Mouse (Mus musculus): Measurements from ENCODE around the gene Gpr37l1. TPM values are rescaled to one million over a fixed set of nuclear protein-coding genes. Genes with fewer than 3 reads are reported as not detected.

The Gpr37l1 gene
- polyA plus RNA-seq, 1 experiment from 2014 or later = 2.7 TPM

- Histone ChIP-seq H3K9ac (ENCODE audit: low read depth, low read length) (peak overlapping the region; percentile 96), H3K4me1 (ENCODE audit: control insufficient read depth, insufficient read depth, low read length) (peaks cover 32% of the 10 kb centered on the region), H3K27me3 (ENCODE audit: control insufficient read depth, insufficient read depth, low read depth, low read length) (no peaks in the 10 kb centered on the region), H3K9me3 (replicated peaks; ENCODE audit: control insufficient read depth, low read length, poor library complexity, severe bottlenecking) (no peaks in the 10 kb centered on the region), H3K4me3 (ENCODE audit: low read depth, low read length) (peak overlapping the region; percentile 85), H3K27ac (ENCODE audit: low read length) (peak overlapping the region; percentile 95), H3K36me3 (ENCODE audit: control insufficient read depth, insufficient read depth, low read length) (no peaks in the 10 kb centered on the region), H3K4me2 (ENCODE audit: low read length) (peak overlapping the region; percentile 84)
- 0% methylated on average over 68 of the region's 69 CpGs for WGBS
- ATAC-seq = peak; percentile 75
These were observed 20.4 kb downstream of the Gpr37l1 start for GRCm38 (mm10) chr1:135146946-135147701.

- Histone ChIP-seq H3K4me1 (ENCODE audit: control insufficient read depth, insufficient read depth, low read length) (peaks cover 28% of the 10 kb centered on the region), H3K9ac (ENCODE audit: low read depth, low read length) (peak within 1 kb of the TSS; percentile 96), H3K27ac (ENCODE audit: low read length) (peak within 1 kb of the TSS; percentile 95), H3K36me3 (ENCODE audit: control insufficient read depth, insufficient read depth, low read length) (no peaks in the 10 kb centered on the region), H3K27me3 (ENCODE audit: control insufficient read depth, insufficient read depth, low read depth, low read length) (no peaks in the 10 kb centered on the region), H3K4me2 (ENCODE audit: low read length) (peak within 1 kb of the TSS; percentile 84), H3K9me3 (replicated peaks; ENCODE audit: control insufficient read depth, low read length, poor library complexity, severe bottlenecking) (no peaks in the 10 kb centered on the region), H3K4me3 (ENCODE audit: low read depth, low read length) (peak within 1 kb of the TSS; percentile 85)
- WGBS = under 1% methylated on average over 68 of the region's 78 CpGs
- ATAC-seq = peak; percentile 77
These were observed 21.2 kb downstream of the Gpr37l1 start, which contains the start of gene Arl8a for GRCm38 (mm10) chr1:135146077-135146945. Gene Arl8a (plus strand): TSS chr1:135146824.

- ATAC-seq = no peak
- Histone ChIP-seq H3K36me3 (ENCODE audit: control insufficient read depth, insufficient read depth, low read length) (no peaks in the 10 kb centered on the region), H3K4me2 (ENCODE audit: low read length) (no peak overlapping the region), H3K27ac (ENCODE audit: low read length) (no peak overlapping the region), H3K4me1 (ENCODE audit: control insufficient read depth, insufficient read depth, low read length) (peaks cover 13% of the 10 kb centered on the region), H3K9me3 (replicated peaks; ENCODE audit: control insufficient read depth, low read length, poor library complexity, severe bottlenecking) (no peaks in the 10 kb centered on the region), H3K4me3 (ENCODE audit: low read depth, low read length) (no peak overlapping the region), H3K9ac (ENCODE audit: low read depth, low read length) (no peak overlapping the region), H3K27me3 (ENCODE audit: control insufficient read depth, insufficient read depth, low read depth, low read length) (no peaks in the 10 kb centered on the region)
- WGBS = 92% methylated on average over 2 of the region's 2 CpGs
These were observed 23.5 kb downstream of the Gpr37l1 start for GRCm38 (mm10) chr1:135143940-135144339.

DNA sequence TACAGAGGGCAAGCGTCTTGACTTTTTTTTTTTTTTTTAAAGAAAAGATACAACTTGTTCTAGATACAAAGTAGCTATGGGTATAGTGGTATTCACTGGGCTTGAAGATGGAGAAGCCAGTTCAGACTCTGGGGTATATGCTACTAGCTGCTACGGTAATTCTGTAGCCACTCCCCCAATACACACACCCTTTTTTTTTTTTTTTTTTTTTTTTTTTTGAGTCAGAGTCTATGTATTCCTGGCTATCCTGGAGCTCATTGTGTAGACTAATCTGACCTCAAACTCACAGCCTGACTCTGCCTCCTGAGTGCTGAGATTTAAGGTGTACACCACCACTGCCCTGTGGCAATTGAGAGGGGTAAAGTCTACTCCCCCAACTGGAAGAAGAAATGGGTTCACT, 25.0 kb downstream of the Gpr37l1 start:
- Histone ChIP-seq H3K9me3 (replicated peaks; ENCODE audit: control insufficient read depth, low read length, poor library complexity, severe bottlenecking) (no peaks in the 10 kb centered on the region), H3K4me2 (ENCODE audit: low read length) (no peak overlapping the region), H3K36me3 (ENCODE audit: control insufficient read depth, insufficient read depth, low read length) (no peaks in the 10 kb centered on the region), H3K4me3 (ENCODE audit: low read depth, low read length) (no peak overlapping the region), H3K4me1 (ENCODE audit: control insufficient read depth, insufficient read depth, low read length) (peaks cover 5% of the 10 kb centered on the region), H3K27me3 (ENCODE audit: control insufficient read depth, insufficient read depth, low read depth, low read length) (no peaks in the 10 kb centered on the region), H3K9ac (ENCODE audit: low read depth, low read length) (no peak overlapping the region), H3K27ac (ENCODE audit: low read length) (no peak overlapping the region)
- ATAC-seq = no peak
- WGBS = 74% methylated on average over 2 of the region's 2 CpGs

DNA sequence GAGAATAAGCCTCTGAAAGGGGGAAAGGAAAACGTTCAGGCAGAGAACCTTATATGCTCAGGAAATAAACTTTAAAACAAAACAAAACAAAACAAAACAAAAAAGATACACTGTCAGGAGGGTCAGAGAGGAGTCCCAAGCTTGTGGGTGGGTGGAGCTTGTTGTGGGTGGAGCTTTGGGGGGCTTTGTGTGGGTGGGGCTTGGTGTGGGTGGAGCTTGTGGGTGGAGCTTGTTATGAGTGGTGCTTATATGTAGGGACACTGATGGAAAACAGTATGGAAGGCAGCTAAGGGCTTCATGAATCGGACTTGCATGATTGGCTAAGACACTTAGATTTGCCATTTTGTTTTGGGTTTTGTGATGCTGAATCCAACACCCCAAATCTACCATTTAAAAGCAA, 27.6 kb downstream of the Gpr37l1 start:
- no peak overlapping the region for H3K4me2 ChIP-seq (ENCODE audit: low read length)
- H3K9me3 ChIP-seq (replicated peaks; ENCODE audit: control insufficient read depth, low read length, poor library complexity, severe bottlenecking) = no peaks in the 10 kb centered on the region
- no peak overlapping the region for H3K27ac ChIP-seq (ENCODE audit: low read length)
- no peaks in the 10 kb centered on the region for H3K4me1 ChIP-seq (ENCODE audit: control insufficient read depth, insufficient read depth, low read length)
- H3K27me3 ChIP-seq (ENCODE audit: control insufficient read depth, insufficient read depth, low read depth, low read length) = no peaks in the 10 kb centered on the region
- 74% methylated on average over 2 of the region's 2 CpGs for WGBS
- ATAC-seq = no peak
- H3K9ac ChIP-seq (ENCODE audit: low read depth, low read length) = no peak overlapping the region
- H3K4me3 ChIP-seq (ENCODE audit: low read depth, low read length) = no peak overlapping the region
- H3K36me3 ChIP-seq (ENCODE audit: control insufficient read depth, insufficient read depth, low read length) = no peaks in the 10 kb centered on the region

DNA sequence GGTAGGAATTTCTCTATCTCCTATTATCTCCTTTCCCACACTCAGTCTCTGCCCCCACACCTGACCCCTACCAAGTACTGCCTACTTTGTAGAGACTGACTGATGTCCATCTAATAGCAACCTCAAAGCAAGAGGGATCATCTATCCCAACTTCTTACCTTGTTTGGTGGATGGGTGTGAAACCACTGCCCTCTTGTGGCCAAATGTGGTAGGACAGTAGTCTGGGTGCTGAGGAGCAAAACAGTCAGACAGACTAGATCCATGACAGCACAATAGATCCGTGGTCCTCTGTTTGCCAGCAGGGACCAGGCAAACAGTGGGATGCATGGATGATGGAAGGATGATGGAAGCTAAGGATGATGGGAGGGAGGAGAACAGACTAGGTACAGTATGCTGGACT, 31.0 kb downstream of the Gpr37l1 start:
- Histone ChIP-seq H3K4me2 (ENCODE audit: low read length) (no peak overlapping the region), H3K9me3 (replicated peaks; ENCODE audit: control insufficient read depth, low read length, poor library complexity, severe bottlenecking) (no peaks in the 10 kb centered on the region), H3K36me3 (ENCODE audit: control insufficient read depth, insufficient read depth, low read length) (no peaks in the 10 kb centered on the region), H3K9ac (ENCODE audit: low read depth, low read length) (no peak overlapping the region), H3K4me1 (ENCODE audit: control insufficient read depth, insufficient read depth, low read length) (no peaks in the 10 kb centered on the region), H3K27ac (ENCODE audit: low read length) (no peak overlapping the region), H3K4me3 (ENCODE audit: low read depth, low read length) (no peak overlapping the region), H3K27me3 (ENCODE audit: control insufficient read depth, insufficient read depth, low read depth, low read length) (no peaks in the 10 kb centered on the region)
- WGBS = 0% methylated on average over 1 of the region's 1 CpGs
- peak; percentile 50 for ATAC-seq

GRCm38 (mm10) chr1:135135111-135135787, 32.2 kb downstream of the Gpr37l1 start:
- H3K9me3 ChIP-seq (replicated peaks; ENCODE audit: control insufficient read depth, low read length, poor library complexity, severe bottlenecking) = no peaks in the 10 kb centered on the region
- H3K27ac ChIP-seq (ENCODE audit: low read length) = no peak overlapping the region
- 95% methylated on average over 8 of the region's 8 CpGs for WGBS
- H3K36me3 ChIP-seq (ENCODE audit: control insufficient read depth, insufficient read depth, low read length) = no peaks in the 10 kb centered on the region
- no peaks in the 10 kb centered on the region for H3K27me3 ChIP-seq (ENCODE audit: control insufficient read depth, insufficient read depth, low read depth, low read length)
- H3K4me2 ChIP-seq (ENCODE audit: low read length) = no peak overlapping the region
- no peak overlapping the region for H3K9ac ChIP-seq (ENCODE audit: low read depth, low read length)
- ATAC-seq = no peak
- no peak overlapping the region for H3K4me3 ChIP-seq (ENCODE audit: low read depth, low read length)
- H3K4me1 ChIP-seq (ENCODE audit: control insufficient read depth, insufficient read depth, low read length) = no peaks in the 10 kb centered on the region

- no peaks in the 10 kb centered on the region for H3K36me3 ChIP-seq (ENCODE audit: control insufficient read depth, insufficient read depth, low read length)
- H3K27ac ChIP-seq (ENCODE audit: low read length) = no peak overlapping the region
- no peak overlapping the region for H3K9ac ChIP-seq (ENCODE audit: low read depth, low read length)
- H3K9me3 ChIP-seq (replicated peaks; ENCODE audit: control insufficient read depth, low read length, poor library complexity, severe bottlenecking) = no peaks in the 10 kb centered on the region
- ATAC-seq = no peak
- no peaks in the 10 kb centered on the region for H3K27me3 ChIP-seq (ENCODE audit: control insufficient read depth, insufficient read depth, low read depth, low read length)
- no peak overlapping the region for H3K4me2 ChIP-seq (ENCODE audit: low read length)
- 86% methylated on average over 10 of the region's 10 CpGs for WGBS
- no peak overlapping the region for H3K4me3 ChIP-seq (ENCODE audit: low read depth, low read length)
- no peaks in the 10 kb centered on the region for H3K4me1 ChIP-seq (ENCODE audit: control insufficient read depth, insufficient read depth, low read length)
These were observed 33.6 kb downstream of the Gpr37l1 start for GRCm38 (mm10) chr1:135133678-135134435.
